Mouse (Mus musculus): ENCODE measurements at regions not wholly inside any gene's neighbourhood (a gene's known extent, or its start where the extent isn't known, plus 50 kb on each side); places are given as distances from the start of the nearest gene placed in this dataset.
A peak's percentile ranks its signal among the peaks of the same experiment; 100 is the strongest.

DNA sequence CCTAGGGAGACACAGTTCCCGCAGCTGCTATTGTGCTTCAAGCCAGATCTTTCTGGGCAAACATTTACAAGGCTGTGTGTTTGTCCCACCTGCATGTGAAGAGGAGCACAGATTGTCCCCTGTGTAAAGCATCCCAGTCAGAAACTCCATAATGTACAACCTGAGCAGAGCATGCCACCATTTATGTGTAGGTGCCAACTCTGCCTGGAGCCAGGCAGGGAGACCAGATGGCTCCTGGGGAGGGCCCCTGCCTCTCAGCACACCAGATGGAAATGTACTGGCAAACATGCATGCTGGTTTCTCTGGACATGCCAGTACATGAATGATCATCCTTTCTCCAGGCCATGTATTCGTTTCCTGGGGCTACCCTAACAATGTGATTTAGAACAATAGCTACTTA lies 98.6 kb upstream of the Foxp3 start:
- no peak for DNase-seq

- DNase-seq, result no peak
Measured at GRCm38 (mm10) chrX:7473814-7474213, 98.2 kb upstream of the Usp27x start.

- DNase-seq, result no peak
Measured at GRCm38 (mm10) chrX:7469801-7470200, 94.2 kb upstream of the Usp27x start.

- DNase-seq, result no peak
Measured at GRCm38 (mm10) chrX:7467985-7468384, 92.4 kb upstream of the Usp27x start.

- DNase-seq, result no peak
Measured at GRCm38 (mm10) chrX:7456851-7457250, 81.2 kb upstream of the Usp27x start.

DNA sequence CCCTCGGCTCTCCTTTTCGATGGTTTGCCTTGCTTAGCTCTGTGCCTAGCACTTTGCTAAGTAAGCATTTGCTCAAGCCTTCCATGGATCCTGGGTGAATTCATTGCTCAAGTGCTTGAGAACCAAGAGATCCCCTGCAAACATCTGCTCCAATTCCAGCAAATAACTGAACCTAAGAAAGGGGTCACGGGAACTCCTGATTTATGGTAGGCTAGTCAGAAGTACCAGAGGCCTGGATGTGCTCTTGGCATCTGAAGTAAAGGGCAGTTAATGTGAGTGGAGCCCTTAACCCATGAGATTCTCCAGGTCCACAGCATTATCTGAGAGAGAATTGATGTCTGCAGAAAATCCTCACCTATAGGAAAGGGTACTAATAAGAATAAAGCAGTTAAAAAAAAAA lies 69.4 kb upstream of the Usp27x start:
- DNase-seq, result no peak

GRCm38 (mm10) chrX:7444583-7444982 lies 69.0 kb upstream of the Usp27x start:
- DNase-seq, result no peak

GRCm38 (mm10) chrX:7443996-7444421 lies 68.4 kb upstream of the Usp27x start:
- no peak for DNase-seq

DNA sequence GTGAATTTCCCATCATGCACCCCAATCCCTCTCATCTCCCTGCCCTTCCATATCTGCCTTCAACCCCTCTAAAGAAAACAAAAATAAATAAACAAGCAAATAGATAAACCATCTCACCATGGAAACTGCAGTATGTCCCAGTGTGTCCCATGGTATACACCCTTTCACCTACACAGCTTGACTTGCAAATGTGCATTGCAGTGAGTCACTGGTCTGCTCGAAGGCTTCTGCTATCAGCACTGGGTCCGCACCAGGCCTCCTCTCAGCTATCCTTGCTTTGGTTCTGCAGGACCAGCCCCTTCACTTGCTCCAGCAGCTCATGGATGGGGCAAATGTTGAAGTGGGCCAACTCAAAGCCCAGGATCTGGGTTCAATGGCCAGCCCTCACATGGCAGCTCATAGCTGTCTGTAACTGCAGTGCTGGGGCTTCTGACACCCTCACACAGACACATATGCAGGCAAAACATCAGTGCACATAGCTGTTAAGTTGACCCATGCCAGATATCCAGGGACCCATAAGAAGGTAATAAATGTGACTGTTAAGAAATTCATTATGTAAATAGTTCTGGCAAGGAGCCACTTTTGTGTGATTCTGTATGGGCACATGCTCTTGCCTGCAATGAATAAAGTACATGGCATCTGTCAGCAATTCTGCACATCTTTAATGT lies 59.9 kb upstream of the Usp27x start:
- DNase-seq, result no peak

- no peak for DNase-seq
Measured at GRCm38 (mm10) chrX:7434268-7434667, 58.6 kb upstream of the Usp27x start.

GRCm38 (mm10) chrX:7430456-7430855 lies 54.8 kb upstream of the Usp27x start:
- DNase-seq, result no peak

DNA sequence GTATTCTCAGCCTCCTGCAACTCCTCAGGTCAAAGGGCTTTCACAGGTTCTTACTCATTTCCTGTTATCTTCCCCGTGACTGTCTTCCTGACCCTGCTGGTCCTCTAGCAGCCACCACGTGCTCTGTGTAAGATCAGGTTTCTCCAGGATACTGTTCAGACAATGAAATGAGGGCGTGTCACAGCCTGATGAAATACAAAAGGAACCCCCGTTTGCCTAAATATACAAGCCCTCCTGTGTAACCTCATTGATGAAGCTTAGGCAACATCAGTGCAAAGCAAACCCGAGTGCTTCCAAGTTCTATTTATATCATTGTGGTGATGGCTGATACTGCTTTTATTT lies 53.9 kb upstream of the Usp27x start:
- no peak for DNase-seq

GRCm38 (mm10) chrX:7428621-7429523 lies 53.2 kb upstream of the Usp27x start:
- DNase-seq, result peak; percentile 20
